Mouse (Mus musculus): ENCODE results near the gene Btbd9. TPM values are rescaled to one million over a fixed set of nuclear protein-coding genes. Genes with fewer than 3 reads are reported as not detected.

Gene Btbd9
- polyA plus RNA-seq, 1 experiment from 2014 or later = 63.0 TPM

DNA sequence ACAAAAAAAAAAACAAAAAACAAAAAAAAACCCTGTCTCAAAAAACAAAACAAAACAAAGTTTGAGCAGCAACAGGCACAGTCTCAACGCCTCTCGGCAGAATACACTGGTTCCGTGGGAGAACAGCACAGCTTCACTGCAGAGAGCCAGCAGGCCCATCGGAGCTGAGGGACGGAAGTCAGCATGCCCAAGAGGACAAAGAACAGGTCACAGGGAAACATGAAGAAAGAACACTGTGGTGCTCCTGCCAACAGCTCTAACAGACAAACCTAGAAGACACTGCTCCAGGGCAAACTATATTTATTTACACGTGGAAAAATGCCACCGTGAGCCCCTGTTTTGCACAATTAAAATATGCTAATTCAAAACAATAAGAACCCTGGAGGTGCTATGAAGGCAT is 11.3 kb downstream of the Btbd9 start:
- no peak overlapping the region for H3K27ac ChIP-seq (replicated peaks)
- whole genome bisulfite sequencing = 88% methylated on average over 7 of the region's 7 CpGs
- no peak overlapping the region for H3K4me3 ChIP-seq
- no peaks in the 10 kb centered on the region for H3K4me1 ChIP-seq
- H3K27me3 ChIP-seq (ENCODE audit: low read depth, poor library complexity, severe bottlenecking) = no peaks in the 10 kb centered on the region
- DNase-seq (ENCODE audit: low spot score) = no peak
- no peaks in the 10 kb centered on the region for H3K9me3 ChIP-seq (replicated peaks)
- H3K36me3 ChIP-seq = no peaks in the 10 kb centered on the region

- DNase-seq (ENCODE audit: low spot score) = no peak
These were observed 11.9 kb downstream of the Btbd9 start for GRCm38 (mm10) chr17:30564407-30564806.

DNA sequence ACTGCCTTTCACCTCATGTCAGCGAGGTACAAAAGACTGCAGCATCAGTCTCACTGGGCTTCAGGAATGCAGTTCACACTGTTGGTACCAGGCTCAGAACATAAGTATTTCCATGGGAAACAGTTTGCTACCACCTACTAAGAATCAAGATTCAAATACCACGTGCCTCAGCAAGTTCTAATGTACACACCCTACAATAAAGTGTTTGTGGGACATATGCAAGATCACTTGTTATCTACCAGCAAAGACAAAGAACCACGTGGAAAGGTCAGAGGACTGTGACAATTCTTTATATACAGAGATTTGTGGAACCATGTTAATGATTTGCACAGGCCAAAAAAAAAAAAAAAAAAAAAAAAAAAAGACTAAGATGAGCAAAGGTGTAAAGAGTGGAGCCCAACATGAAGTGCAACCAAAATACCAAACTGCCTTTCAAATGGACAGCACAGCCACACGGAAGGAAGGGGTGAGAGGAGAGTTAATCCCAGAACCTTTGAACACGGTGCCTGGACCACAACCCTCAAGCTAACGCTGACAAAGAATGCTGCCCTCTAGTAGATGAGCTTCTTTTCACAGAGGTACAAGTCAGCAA is 12.7 kb downstream of the Btbd9 start:
- H3K9me3 ChIP-seq (replicated peaks) = no peaks in the 10 kb centered on the region
- H3K27me3 ChIP-seq (ENCODE audit: low read depth, poor library complexity, severe bottlenecking) = no peaks in the 10 kb centered on the region
- no peak overlapping the region for H3K4me3 ChIP-seq
- no peaks in the 10 kb centered on the region for H3K36me3 ChIP-seq
- H3K4me1 ChIP-seq = no peaks in the 10 kb centered on the region
- DNase-seq (ENCODE audit: low spot score) = no peak
- H3K27ac ChIP-seq (replicated peaks) = no peak overlapping the region
- WGBS = 81% methylated on average over 6 of the region's 6 CpGs

More at GRCm38 (mm10) chr17:30564407-30564806, 11.9 kb downstream of the Btbd9 start:
- H3K27ac ChIP-seq (replicated peaks) = no peak overlapping the region
- H3K4me3 ChIP-seq = no peak overlapping the region
- H3K36me3 ChIP-seq = no peaks in the 10 kb centered on the region
- no peaks in the 10 kb centered on the region for H3K4me1 ChIP-seq
- H3K9me3 ChIP-seq (replicated peaks) = no peaks in the 10 kb centered on the region
- 94% methylated on average over 3 of the region's 3 CpGs for WGBS
- H3K27me3 ChIP-seq (ENCODE audit: low read depth, poor library complexity, severe bottlenecking) = no peaks in the 10 kb centered on the region

GRCm38 (mm10) chr17:30562770-30563169 is 13.5 kb downstream of the Btbd9 start:
- WGBS = 93% methylated on average over 2 of the region's 2 CpGs
- Histone ChIP-seq H3K36me3 (no peaks in the 10 kb centered on the region), H3K9me3 (replicated peaks) (no peaks in the 10 kb centered on the region), H3K4me3 (no peak overlapping the region), H3K4me1 (no peaks in the 10 kb centered on the region), H3K27me3 (ENCODE audit: low read depth, poor library complexity, severe bottlenecking) (no peaks in the 10 kb centered on the region), H3K27ac (replicated peaks) (no peak overlapping the region)
- no peak for DNase-seq (ENCODE audit: low spot score)

- Histone ChIP-seq H3K4me3 (no peak overlapping the region), H3K27me3 (ENCODE audit: low read depth, poor library complexity, severe bottlenecking) (no peaks in the 10 kb centered on the region), H3K27ac (replicated peaks) (no peak overlapping the region), H3K4me1 (no peaks in the 10 kb centered on the region), H3K9me3 (replicated peaks) (no peaks in the 10 kb centered on the region), H3K36me3 (no peaks in the 10 kb centered on the region)
- DNase-seq (ENCODE audit: low spot score) = peak; percentile 43
- 40% methylated on average over 3 of the region's 3 CpGs for WGBS
These were observed 16.8 kb downstream of the Btbd9 start for GRCm38 (mm10) chr17:30559536-30559935.

DNA sequence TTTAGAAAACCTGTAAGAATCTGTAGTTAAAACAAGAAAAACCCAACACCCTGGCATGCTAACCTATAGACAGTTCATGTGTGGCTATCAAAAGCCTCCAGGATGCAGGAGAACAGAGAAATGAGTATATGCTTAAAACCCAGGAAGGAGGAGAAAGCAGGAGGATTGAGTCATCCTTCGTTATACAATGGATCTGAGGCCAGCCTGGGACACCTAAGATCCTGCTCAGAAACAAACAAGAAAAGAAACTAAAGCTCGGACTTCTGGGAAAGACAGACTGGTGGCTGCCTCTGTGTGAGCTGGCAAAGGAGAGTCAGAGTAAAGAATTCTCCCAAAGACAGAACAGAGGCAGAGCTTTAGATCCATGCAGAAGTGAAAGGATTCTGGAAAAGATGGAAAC is 17.7 kb downstream of the Btbd9 start:
- Histone ChIP-seq H3K4me3 (no peak overlapping the region), H3K27ac (replicated peaks) (no peak overlapping the region), H3K36me3 (no peaks in the 10 kb centered on the region), H3K27me3 (ENCODE audit: low read depth, poor library complexity, severe bottlenecking) (no peaks in the 10 kb centered on the region), H3K9me3 (replicated peaks) (no peaks in the 10 kb centered on the region), H3K4me1 (no peaks in the 10 kb centered on the region)
- DNase-seq (ENCODE audit: low spot score) = no peak
- 77% methylated on average over 2 of the region's 2 CpGs for WGBS

GRCm38 (mm10) chr17:30556512-30556911 is 19.8 kb downstream of the Btbd9 start:
- 86% methylated on average over 3 of the region's 3 CpGs for WGBS

GRCm38 (mm10) chr17:30553027-30553937 is 23.0 kb downstream of the Btbd9 start:
- H3K36me3 ChIP-seq = no peaks in the 10 kb centered on the region
- H3K4me3 ChIP-seq = no peak overlapping the region
- 94% methylated on average over 4 of the region's 4 CpGs for WGBS
- H3K4me1 ChIP-seq = peaks cover 17% of the 10 kb centered on the region
- no peaks in the 10 kb centered on the region for H3K9me3 ChIP-seq (replicated peaks)
- no peak overlapping the region for H3K27ac ChIP-seq (replicated peaks)
- no peak for DNase-seq (ENCODE audit: low spot score)
- H3K27me3 ChIP-seq (ENCODE audit: low read depth, poor library complexity, severe bottlenecking) = no peaks in the 10 kb centered on the region

More at GRCm38 (mm10) chr17:30556512-30556911, 19.8 kb downstream of the Btbd9 start:
- Histone ChIP-seq H3K4me1 (no peaks in the 10 kb centered on the region), H3K27ac (replicated peaks) (no peak overlapping the region), H3K36me3 (no peaks in the 10 kb centered on the region), H3K27me3 (ENCODE audit: low read depth, poor library complexity, severe bottlenecking) (no peaks in the 10 kb centered on the region), H3K9me3 (replicated peaks) (no peaks in the 10 kb centered on the region), H3K4me3 (no peak overlapping the region)
- DNase-seq (ENCODE audit: low spot score) = no peak

GRCm38 (mm10) chr17:30550774-30551107 is 25.5 kb downstream of the Btbd9 start:
- DNase-seq (ENCODE audit: low spot score) = no peak
- H3K4me1 ChIP-seq = peaks cover 23% of the 10 kb centered on the region
- 26% methylated on average over 1 of the region's 1 CpGs for WGBS
- H3K27ac ChIP-seq (replicated peaks) = no peak overlapping the region
- H3K9me3 ChIP-seq (replicated peaks) = no peaks in the 10 kb centered on the region
- no peaks in the 10 kb centered on the region for H3K36me3 ChIP-seq
- no peaks in the 10 kb centered on the region for H3K27me3 ChIP-seq (ENCODE audit: low read depth, poor library complexity, severe bottlenecking)
- H3K4me3 ChIP-seq = no peak overlapping the region

DNA sequence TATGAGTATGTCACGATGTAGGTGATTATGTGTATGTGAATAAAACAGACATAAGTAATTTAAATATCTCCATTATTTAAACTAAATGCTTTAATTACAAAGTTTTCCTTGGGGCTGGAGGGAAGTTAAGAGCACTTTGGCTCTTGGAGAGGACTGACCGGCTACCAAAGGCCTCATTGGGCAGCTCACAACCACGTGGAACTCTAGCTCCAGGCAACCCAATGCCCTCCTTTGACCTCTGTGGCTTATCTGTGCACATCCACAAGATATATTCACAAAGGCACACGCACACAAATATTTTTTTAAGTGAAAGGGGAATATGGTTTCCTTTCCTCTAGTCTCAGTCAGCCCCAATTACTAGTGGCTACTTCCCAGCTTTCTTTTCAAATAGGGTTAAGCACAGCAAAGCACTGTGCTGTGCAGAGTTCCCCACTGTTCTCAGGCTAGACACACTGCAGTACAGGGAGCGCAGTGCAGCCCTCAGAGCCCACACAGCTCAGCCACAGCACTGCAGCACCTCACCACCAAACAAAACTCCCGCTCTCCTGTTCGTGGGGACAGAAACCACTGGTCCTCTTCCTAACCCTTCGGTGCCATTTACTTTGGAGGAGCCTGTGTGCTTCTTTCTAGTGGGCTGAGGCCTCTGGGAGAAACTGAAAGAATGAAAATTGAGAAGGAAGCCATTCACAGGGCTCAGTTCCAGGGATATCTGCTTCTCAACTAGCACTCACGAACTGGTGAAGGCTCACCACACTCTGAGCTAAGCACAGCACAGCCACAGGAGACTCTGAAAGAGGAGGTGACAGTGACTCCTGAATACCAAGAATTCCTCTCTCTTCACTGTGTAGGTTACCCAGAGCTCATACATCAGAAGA is 26.2 kb downstream of the Btbd9 start:
- no peaks in the 10 kb centered on the region for H3K36me3 ChIP-seq
- no peaks in the 10 kb centered on the region for H3K27me3 ChIP-seq (ENCODE audit: low read depth, poor library complexity, severe bottlenecking)
- WGBS = 47% methylated on average over 9 of the region's 9 CpGs
- no peaks in the 10 kb centered on the region for H3K9me3 ChIP-seq (replicated peaks)
- no peak overlapping the region; the same call in 1 of the 2 replicates for H3K27ac ChIP-seq (replicated peaks)
- H3K4me1 ChIP-seq = peaks cover 23% of the 10 kb centered on the region
- DNase-seq (ENCODE audit: low spot score) = no peak
- no peak overlapping the region for H3K4me3 ChIP-seq

- DNase-seq (ENCODE audit: low spot score) = no peak
- Histone ChIP-seq H3K36me3 (no peaks in the 10 kb centered on the region), H3K4me3 (no peak overlapping the region), H3K4me1 (peaks cover 15% of the 10 kb centered on the region), H3K27me3 (ENCODE audit: low read depth, poor library complexity, severe bottlenecking) (no peaks in the 10 kb centered on the region), H3K27ac (replicated peaks) (no peak overlapping the region), H3K9me3 (replicated peaks) (no peaks in the 10 kb centered on the region)
- 64% methylated on average over 8 of the region's 8 CpGs for WGBS
These were observed 37.2 kb downstream of the Btbd9 start for GRCm38 (mm10) chr17:30539098-30539497.

GRCm38 (mm10) chr17:30536651-30537050 is 39.6 kb downstream of the Btbd9 start:
- WGBS = 70% methylated on average over 5 of the region's 5 CpGs
- Histone ChIP-seq H3K36me3 (no peaks in the 10 kb centered on the region), H3K4me1 (peaks cover 15% of the 10 kb centered on the region), H3K27ac (replicated peaks) (no peak overlapping the region), H3K27me3 (ENCODE audit: low read depth, poor library complexity, severe bottlenecking) (no peaks in the 10 kb centered on the region), H3K9me3 (replicated peaks) (no peaks in the 10 kb centered on the region), H3K4me3 (no peak overlapping the region)
- DNase-seq (ENCODE audit: low spot score) = no peak
